Mouse (Mus musculus) liver, embryonic 15.5 days (tissue): ENCODE data around the gene U2surp. TPM values are rescaled to one million over a fixed set of nuclear protein-coding genes. Genes with fewer than 3 reads are reported as not detected.
A peak's percentile ranks its signal among the peaks of the same experiment; 100 is the strongest.
"Not testable (repeated sequence)": the region's sequence is repeated elsewhere in the genome, so short reads cannot be mapped to it uniquely, and the experiment has no call there.

Experiments used
- ATAC-seq: fragments of 200-750 bp; cut with Nextera tagmentation; 2 replicates; pipeline ENCODE4 v1.8.0; 2017; ENCODE audit warnings: moderate number of reproducible peaks, mild to moderate bottlenecking, moderate library complexity; ENCODE audit not compliant: insufficient read depth
- H3K27ac ChIP-seq: fragments of 300-500 bp; sonication (generic); replicated peaks from 2 replicates; pipeline ENCODE4 v1.5.1; 2015; ENCODE audit warnings: mild to moderate bottlenecking, inconsistent platforms
- H3K27me3 ChIP-seq: fragments of 300-500 bp; sonication (generic); 2 replicates; pipeline ENCODE4 v1.6.1; 2015; ENCODE audit warnings: mild to moderate bottlenecking, inconsistent platforms
- H3K36me3 ChIP-seq: fragments of 300-500 bp; sonication (generic); replicated peaks from 2 replicates; pipeline ENCODE4 v1.6.1; 2015; ENCODE audit warnings: moderate library complexity, mild to moderate bottlenecking, inconsistent platforms
- H3K4me1 ChIP-seq: fragments of 300-500 bp; sonication (generic); replicated peaks from 2 replicates; pipeline ENCODE4 v1.6.1; 2015; ENCODE audit warnings: inconsistent platforms
- H3K4me2 ChIP-seq: fragments of 300-500 bp; sonication (generic); 2 replicates; pipeline ENCODE4 v1.6.1; 2015; ENCODE audit warnings: moderate library complexity, mild to moderate bottlenecking, inconsistent platforms
- H3K4me3 ChIP-seq: fragments of 300-500 bp; sonication (generic); replicated peaks from 2 replicates; pipeline ENCODE4 v1.5.1; 2015; ENCODE audit warnings: mild to moderate bottlenecking, inconsistent platforms
- H3K9ac ChIP-seq: fragments of 300-500 bp; sonication (generic); 2 replicates; pipeline ENCODE4 v1.6.1; 2015; ENCODE audit warnings: moderate library complexity, mild to moderate bottlenecking, inconsistent platforms
- H3K9me3 ChIP-seq: fragments of 300-500 bp; sonication (generic); replicated peaks from 2 replicates; pipeline ENCODE4 v1.6.1; 2016; ENCODE audit warnings: inconsistent platforms
- WGBS: fragments of 180-500 bp; shearing (Covaris S2); methylation state at CpG from one replicate; pipeline ENCODE4 v1.1.7; 2015; ENCODE audit warnings: mixed read lengths; ENCODE audit not compliant: insufficient replicate concordance; 5-methylcytosine and 5-hydroxymethylcytosine counted together
- polyA plus RNA-seq: library from polyadenylated mRNA; unstranded; fragments of >200 nt; fragmentation: Nextera tagmentation; extraction: Ambion mirVana; gene quantifications from 2 replicates; pipeline ENCODE4 v1.2.1, GENCODE M21; 2015

U2surp gene
- polyA plus RNA-seq, 1 experiment from 2014 or later, result 52.1 TPM

GRCm38 (mm10) chr9:95510693-95511404 is 947 bp downstream of the U2surp start:
- peak overlapping the region; percentile 92 for H3K9ac ChIP-seq
- H3K36me3 ChIP-seq, result no peaks in the 10 kb centered on the region
- WGBS, result 1% methylated on average over 21 of the region's 21 CpGs
- peaks cover 31% of the 10 kb centered on the region for H3K4me1 ChIP-seq
- ATAC-seq, result peak; percentile 10; the same call in 1 of the 2 replicates
- peak overlapping the region; percentile 89 for H3K27ac ChIP-seq
- H3K4me3 ChIP-seq, result peak overlapping the region; percentile 92
- H3K9me3 ChIP-seq, result no peaks in the 10 kb centered on the region
- no peaks in the 10 kb centered on the region for H3K27me3 ChIP-seq
- H3K4me2 ChIP-seq, result peak overlapping the region; percentile 91

- no peaks in the 10 kb centered on the region for H3K27me3 ChIP-seq
- 73% methylated on average over 3 of the region's 3 CpGs for WGBS
- H3K9me3 ChIP-seq, result no peaks in the 10 kb centered on the region
- no peak overlapping the region for H3K4me2 ChIP-seq
- no peak overlapping the region for H3K4me3 ChIP-seq
- peaks cover 19% of the 10 kb centered on the region for H3K4me1 ChIP-seq
- ATAC-seq, result no peak
- H3K36me3 ChIP-seq, result peaks cover 7% of the 10 kb centered on the region
- H3K27ac ChIP-seq, result no peak overlapping the region
- H3K9ac ChIP-seq, result no peak overlapping the region
Observed at GRCm38 (mm10) chr9:95505666-95506065, 6.1 kb downstream of the U2surp start.

- Histone ChIP-seq H3K4me2 (no peak overlapping the region), H3K36me3 (peaks cover 27% of the 10 kb centered on the region), H3K4me3 (no peak overlapping the region), H3K9me3 (no peaks in the 10 kb centered on the region), H3K27me3 (no peaks in the 10 kb centered on the region), H3K27ac (no peak overlapping the region), H3K4me1 (peaks cover 6% of the 10 kb centered on the region; the same call in 1 of the 2 replicates), H3K9ac (no peak overlapping the region)
- ATAC-seq, result no peak
Observed at GRCm38 (mm10) chr9:95499848-95500247, 11.9 kb downstream of the U2surp start.

GRCm38 (mm10) chr9:95495038-95495437 is 16.8 kb downstream of the U2surp start:
- Histone ChIP-seq H3K36me3 (peaks cover 41% of the 10 kb centered on the region), H3K9me3 (no peaks in the 10 kb centered on the region), H3K27me3 (no peaks in the 10 kb centered on the region), H3K4me1 (no peaks in the 10 kb centered on the region), H3K27ac (no peak overlapping the region), H3K4me3 (no peak overlapping the region), H3K9ac (no peak overlapping the region), H3K4me2 (no peak overlapping the region)
- ATAC-seq, result no peak
- 75% methylated on average over 1 of the region's 1 CpGs for WGBS

GRCm38 (mm10) chr9:95493393-95493792 is 18.4 kb downstream of the U2surp start:
- Histone ChIP-seq H3K4me1 (no peaks in the 10 kb centered on the region), H3K27ac (no peak overlapping the region), H3K4me2 (no peak overlapping the region), H3K27me3 (no peaks in the 10 kb centered on the region), H3K4me3 (no peak overlapping the region), H3K9ac (no peak overlapping the region), H3K9me3 (no peaks in the 10 kb centered on the region), H3K36me3 (peaks cover 44% of the 10 kb centered on the region)
- ATAC-seq, result no peak
- WGBS, result 70% methylated on average over 3 of the region's 3 CpGs

GRCm38 (mm10) chr9:95490003-95490402 is 21.8 kb downstream of the U2surp start:
- ATAC-seq, result no peak
- Histone ChIP-seq H3K9me3 (no peaks in the 10 kb centered on the region), H3K27me3 (no peaks in the 10 kb centered on the region), H3K27ac (no peak overlapping the region), H3K9ac (no peak overlapping the region), H3K4me3 (no peak overlapping the region), H3K36me3 (peaks cover 46% of the 10 kb centered on the region), H3K4me2 (no peak overlapping the region), H3K4me1 (no peaks in the 10 kb centered on the region)
- 82% methylated on average over 3 of the region's 3 CpGs for WGBS

GRCm38 (mm10) chr9:95488861-95489260 is 22.9 kb downstream of the U2surp start:
- no peak overlapping the region for H3K9ac ChIP-seq
- no peak overlapping the region for H3K4me2 ChIP-seq
- peaks cover 53% of the 10 kb centered on the region for H3K36me3 ChIP-seq
- no peaks in the 10 kb centered on the region for H3K27me3 ChIP-seq
- H3K4me1 ChIP-seq, result no peaks in the 10 kb centered on the region
- H3K9me3 ChIP-seq, result no peaks in the 10 kb centered on the region
- H3K27ac ChIP-seq, result no peak overlapping the region
- ATAC-seq, result no peak
- H3K4me3 ChIP-seq, result no peak overlapping the region

GRCm38 (mm10) chr9:95479981-95480380 is 31.8 kb downstream of the U2surp start:
- Histone ChIP-seq H3K9ac (no peak overlapping the region), H3K36me3 (peaks cover 72% of the 10 kb centered on the region), H3K4me2 (no peak overlapping the region), H3K4me3 (no peak overlapping the region), H3K27ac (no peak overlapping the region), H3K27me3 (no peaks in the 10 kb centered on the region), H3K9me3 (no peaks in the 10 kb centered on the region), H3K4me1 (no peaks in the 10 kb centered on the region)
- 79% methylated on average over 3 of the region's 3 CpGs for WGBS
- no peak for ATAC-seq

- Histone ChIP-seq H3K27ac (no peak overlapping the region), H3K9me3 (no peaks in the 10 kb centered on the region), H3K4me1 (no peaks in the 10 kb centered on the region), H3K4me2 (no peak overlapping the region), H3K36me3 (peaks cover 72% of the 10 kb centered on the region), H3K9ac (no peak overlapping the region), H3K4me3 (no peak overlapping the region), H3K27me3 (no peaks in the 10 kb centered on the region)
- ATAC-seq, result no peak
- 76% methylated on average over 5 of the region's 5 CpGs for WGBS
Observed at GRCm38 (mm10) chr9:95478443-95478842, 33.4 kb downstream of the U2surp start.

- H3K9me3 ChIP-seq, result no peaks in the 10 kb centered on the region
- H3K27ac ChIP-seq, result no peak overlapping the region
- no peak overlapping the region for H3K9ac ChIP-seq
- no peak for ATAC-seq
- H3K4me2 ChIP-seq, result no peak overlapping the region
- no peaks in the 10 kb centered on the region for H3K27me3 ChIP-seq
- H3K4me3 ChIP-seq, result no peak overlapping the region
- peaks cover 75% of the 10 kb centered on the region for H3K36me3 ChIP-seq
- no peaks in the 10 kb centered on the region for H3K4me1 ChIP-seq
- WGBS, result 84% methylated on average over 1 of the region's 1 CpGs
Observed at GRCm38 (mm10) chr9:95472926-95473325, 38.9 kb downstream of the U2surp start.

GRCm38 (mm10) chr9:95469011-95469576 is 42.7 kb downstream of the U2surp start:
- H3K4me2 ChIP-seq, result not testable (repeated sequence)
- 80% methylated on average over 7 of the region's 7 CpGs for WGBS
- peaks cover 76% of the 10 kb centered on the region for H3K36me3 ChIP-seq

GRCm38 (mm10) chr9:95464028-95464427 is 47.8 kb downstream of the U2surp start:
- no peaks in the 10 kb centered on the region for H3K4me1 ChIP-seq
- H3K27me3 ChIP-seq, result no peaks in the 10 kb centered on the region
- no peak overlapping the region for H3K4me3 ChIP-seq
- no peaks in the 10 kb centered on the region for H3K9me3 ChIP-seq
- H3K4me2 ChIP-seq, result no peak overlapping the region
- WGBS, result 85% methylated on average over 1 of the region's 1 CpGs
- ATAC-seq, result no peak
- peaks cover 66% of the 10 kb centered on the region for H3K36me3 ChIP-seq
- no peak overlapping the region for H3K27ac ChIP-seq
- no peak overlapping the region for H3K9ac ChIP-seq

More at GRCm38 (mm10) chr9:95469011-95469576, 42.7 kb downstream of the U2surp start:
- not testable (repeated sequence) for ATAC-seq, H3K27me3 ChIP-seq, H3K4me3 ChIP-seq, H3K27ac ChIP-seq, H3K9ac ChIP-seq, H3K4me1 ChIP-seq, H3K9me3 ChIP-seq
